Mouse (Mus musculus): Measurements from ENCODE around the gene Nkx1-1. TPM values are rescaled to one million over a fixed set of nuclear protein-coding genes. Genes with fewer than 3 reads are reported as not detected.

Nkx1-1 gene
- polyA plus RNA-seq, 1 experiment from 2014 or later, result 0.40 TPM

DNA sequence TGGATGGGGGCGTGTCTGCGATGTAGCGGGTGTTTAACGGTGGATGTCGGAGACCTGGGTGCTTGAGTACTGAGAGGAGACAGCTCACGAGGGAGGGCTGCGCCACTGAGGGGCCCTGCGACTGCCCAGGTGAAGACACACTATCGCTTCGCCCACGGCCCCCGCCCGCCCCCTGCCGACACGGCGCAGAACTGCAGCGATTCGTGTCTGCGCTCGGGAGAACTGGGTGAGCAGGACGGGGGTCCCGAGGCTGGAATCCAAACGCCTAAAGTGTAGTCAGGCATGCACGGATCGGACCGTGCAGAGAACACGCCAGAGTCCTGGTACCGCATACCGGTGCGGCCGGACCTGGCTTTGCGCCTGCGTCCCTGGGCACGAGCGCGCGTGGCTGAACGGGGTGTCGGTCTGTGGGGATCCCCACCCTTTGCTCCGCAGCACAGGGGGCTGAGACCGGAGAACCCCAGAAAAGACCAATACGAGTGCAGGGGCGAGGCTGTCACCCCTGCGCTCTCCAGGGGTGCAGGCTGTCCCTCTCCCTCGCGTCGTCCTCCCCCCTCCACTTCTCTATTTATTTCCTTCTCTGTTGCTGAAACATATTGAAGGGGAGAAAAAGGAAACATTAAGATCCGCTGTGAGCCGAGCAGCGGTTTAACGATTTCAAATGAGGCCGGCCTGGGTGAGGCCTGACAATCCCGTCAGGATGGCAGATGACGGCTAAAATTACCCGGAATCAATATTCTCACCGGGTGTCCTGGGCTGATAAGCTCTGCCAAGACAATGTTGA lies 9.3 kb upstream of the Nkx1-1 start:
- DNase-seq (ENCODE audit: low spot score, missing footprints), result peak; percentile 99
- peaks cover 32% of the 10 kb centered on the region for H3K27me3 ChIP-seq (ENCODE audit: control insufficient read depth, insufficient read depth, low read length)
- peak overlapping the region; percentile 32 for H3K4me3 ChIP-seq (ENCODE audit: low read depth, low read length)
- H3K4me1 ChIP-seq (ENCODE audit: control insufficient read depth, insufficient read depth, low read length), result peaks cover 4% of the 10 kb centered on the region
- H3K9ac ChIP-seq (ENCODE audit: low read length), result peak overlapping the region; percentile 49
- H3K9me3 ChIP-seq (ENCODE audit: control insufficient read depth, low read length), result no peaks in the 10 kb centered on the region
- H3K27ac ChIP-seq (ENCODE audit: low read depth, low read length), result no peak overlapping the region
- 5% methylated on average over 56 of the region's 56 CpGs for WGBS
- peak; percentile 61 for ATAC-seq (ENCODE audit: low FRiP score)
- H3K36me3 ChIP-seq (ENCODE audit: control insufficient read depth, insufficient read depth, low read length), result no peaks in the 10 kb centered on the region
- peak overlapping the region; percentile 64 for H3K4me2 ChIP-seq

DNA sequence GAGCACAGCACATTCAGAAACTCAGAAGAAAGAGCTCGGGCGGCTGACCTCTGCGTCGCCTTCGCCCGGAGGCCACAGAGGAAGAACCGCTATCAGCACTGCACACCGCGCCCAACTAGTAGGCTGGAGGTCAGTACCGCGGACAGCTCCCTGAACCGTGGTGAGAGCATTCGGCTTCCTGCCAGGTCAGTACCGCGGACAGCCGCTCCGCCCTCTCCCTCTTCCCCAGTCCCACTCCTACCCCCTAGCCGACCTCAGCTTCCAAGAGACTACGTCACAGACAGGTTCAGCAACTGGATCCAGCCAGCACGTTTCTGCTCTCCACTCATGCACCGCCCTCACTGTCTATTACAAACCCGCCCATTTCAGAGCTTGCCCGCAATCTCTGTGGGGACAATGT lies 4.4 kb upstream of the Nkx1-1 start:
- Histone ChIP-seq H3K4me3 (ENCODE audit: low read depth, low read length) (no peak overlapping the region), H3K9ac (ENCODE audit: low read length) (no peak overlapping the region), H3K4me1 (ENCODE audit: control insufficient read depth, insufficient read depth, low read length) (peaks cover 15% of the 10 kb centered on the region), H3K27ac (ENCODE audit: low read depth, low read length) (no peak overlapping the region), H3K4me2 (no peak overlapping the region), H3K9me3 (ENCODE audit: control insufficient read depth, low read length) (no peaks in the 10 kb centered on the region), H3K27me3 (ENCODE audit: control insufficient read depth, insufficient read depth, low read length) (peaks cover 72% of the 10 kb centered on the region), H3K36me3 (ENCODE audit: control insufficient read depth, insufficient read depth, low read length) (no peaks in the 10 kb centered on the region)
- 4% methylated on average over 22 of the region's 23 CpGs for whole genome bisulfite sequencing
- ATAC-seq (ENCODE audit: low FRiP score), result peak; percentile 57; the same call in 1 of the 2 replicates
- DNase-seq (ENCODE audit: low spot score, missing footprints), result peak; percentile 97

DNA sequence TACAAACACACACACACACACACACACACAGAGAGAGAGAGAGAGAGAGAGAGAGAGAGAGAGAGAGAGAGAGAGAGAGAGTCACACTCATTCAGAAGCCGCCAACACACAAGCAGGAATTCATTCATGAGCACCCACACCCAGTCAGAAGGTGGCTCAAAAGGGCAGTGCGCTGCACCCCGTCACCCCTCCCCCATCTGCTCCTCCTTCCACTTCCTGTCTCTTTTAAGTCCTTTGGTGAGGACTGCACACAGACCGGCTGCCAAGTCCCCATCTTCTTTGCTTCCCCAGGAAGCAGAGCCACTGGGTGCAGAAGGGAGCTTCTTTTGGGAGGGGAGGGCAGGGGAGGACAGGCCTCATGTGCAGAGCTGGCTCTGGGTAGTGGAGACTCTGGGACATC lies 2.2 kb upstream of the Nkx1-1 start:
- DNase-seq (ENCODE audit: low spot score, missing footprints), result no peak
- H3K4me1 ChIP-seq (ENCODE audit: control insufficient read depth, insufficient read depth, low read length), result peaks cover 21% of the 10 kb centered on the region
- 1% methylated on average over 4 of the region's 4 CpGs for WGBS

DNA sequence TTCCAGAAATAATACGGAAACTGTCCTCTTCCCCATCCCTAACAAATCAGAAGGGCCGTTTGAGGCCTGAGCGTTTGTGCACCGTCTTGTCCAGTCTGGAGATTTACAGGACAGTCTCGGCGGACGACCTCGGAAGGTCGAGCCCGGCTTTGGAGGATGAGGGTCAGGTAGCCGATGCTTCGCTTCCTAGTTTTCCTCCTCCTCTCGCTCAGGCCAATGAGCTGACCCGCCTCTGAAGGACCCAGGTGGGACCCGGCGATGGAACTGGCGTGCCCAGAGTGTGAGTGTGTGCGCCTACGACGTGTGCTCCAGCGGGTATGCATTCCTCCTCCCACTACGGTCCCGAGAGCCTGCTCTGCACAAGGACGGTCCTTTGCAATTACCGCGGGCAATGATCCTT lies 1.4 kb upstream of the Nkx1-1 start:
- ATAC-seq (ENCODE audit: low FRiP score) (no peak), DNase-seq (ENCODE audit: low spot score, missing footprints) (peak; percentile 91)
- no peak overlapping the region for H3K9ac ChIP-seq (ENCODE audit: low read length)
- peaks cover 91% of the 10 kb centered on the region for H3K27me3 ChIP-seq (ENCODE audit: control insufficient read depth, insufficient read depth, low read length)
- H3K4me2 ChIP-seq, result no peak overlapping the region
- WGBS, result 2% methylated on average over 26 of the region's 26 CpGs
- no peaks in the 10 kb centered on the region for H3K36me3 ChIP-seq (ENCODE audit: control insufficient read depth, insufficient read depth, low read length)
- no peaks in the 10 kb centered on the region for H3K9me3 ChIP-seq (ENCODE audit: control insufficient read depth, low read length)
- H3K4me1 ChIP-seq (ENCODE audit: control insufficient read depth, insufficient read depth, low read length), result peaks cover 26% of the 10 kb centered on the region
- 0 out of 2 replicates have a peak overlapping the region, but pooled peaks have one; percentile 19 for H3K4me3 ChIP-seq (ENCODE audit: low read depth, low read length)
- H3K27ac ChIP-seq (ENCODE audit: low read depth, low read length), result no peak overlapping the region

More for the DNA sequence above, 2.2 kb upstream of the Nkx1-1 start:
- Histone ChIP-seq H3K4me2 (no peak overlapping the region), H3K27ac (ENCODE audit: low read depth, low read length) (no peak overlapping the region), H3K36me3 (ENCODE audit: control insufficient read depth, insufficient read depth, low read length) (no peaks in the 10 kb centered on the region), H3K27me3 (ENCODE audit: control insufficient read depth, insufficient read depth, low read length) (peaks cover 83% of the 10 kb centered on the region), H3K9ac (ENCODE audit: low read length) (no peak overlapping the region), H3K9me3 (ENCODE audit: control insufficient read depth, low read length) (no peaks in the 10 kb centered on the region), H3K4me3 (ENCODE audit: low read depth, low read length) (no peak overlapping the region)
- ATAC-seq (ENCODE audit: low FRiP score), result no peak

DNA sequence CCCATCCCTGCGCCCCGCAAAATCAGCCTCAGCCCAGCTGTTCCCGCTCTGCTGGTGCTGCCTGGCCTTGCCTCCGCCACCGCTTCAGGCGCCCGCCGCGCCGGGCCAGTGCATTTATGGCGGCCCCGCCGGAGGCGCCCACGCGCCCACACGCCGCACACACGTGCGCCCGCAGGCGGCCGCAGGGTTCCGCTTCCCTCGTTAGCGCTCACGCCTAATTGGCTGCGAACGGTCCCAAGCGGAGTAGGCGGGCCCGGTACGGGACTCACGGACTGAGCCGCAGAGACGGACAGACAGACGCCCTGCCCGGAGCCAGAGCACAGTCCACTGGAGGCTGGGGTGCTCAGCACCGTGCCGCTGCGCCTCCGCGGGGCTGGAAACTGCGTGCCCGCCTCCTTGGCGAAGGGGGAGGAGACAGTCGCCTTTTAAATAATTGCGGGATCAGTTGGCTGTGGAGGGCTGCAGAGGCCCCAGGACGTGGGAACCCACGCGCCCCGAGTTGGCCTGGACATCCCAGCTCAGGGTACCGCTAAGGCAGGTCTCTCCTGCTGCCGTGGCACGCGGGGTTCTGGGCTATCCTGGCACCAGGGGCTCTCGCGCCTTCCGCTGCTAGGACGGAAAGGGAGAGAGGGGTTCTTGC lies 485 bp upstream of the Nkx1-1 start:
- Histone ChIP-seq H3K27ac (ENCODE audit: low read depth, low read length) (no peak overlapping the region), H3K9ac (ENCODE audit: low read length) (no peak overlapping the region), H3K36me3 (ENCODE audit: control insufficient read depth, insufficient read depth, low read length) (no peaks in the 10 kb centered on the region), H3K27me3 (ENCODE audit: control insufficient read depth, insufficient read depth, low read length) (peaks cover 98% of the 10 kb centered on the region), H3K4me1 (ENCODE audit: control insufficient read depth, insufficient read depth, low read length) (peaks cover 26% of the 10 kb centered on the region), H3K4me2 (peak overlapping the region; percentile 30), H3K9me3 (ENCODE audit: control insufficient read depth, low read length) (no peaks in the 10 kb centered on the region), H3K4me3 (ENCODE audit: low read depth, low read length) (peak overlapping the region; percentile 19; the same call in 1 of the 2 replicates)
- peak; percentile 91 for DNase-seq (ENCODE audit: low spot score, missing footprints)
- 0 out of 2 replicates have a peak, but pooled peaks have one; percentile 7 for ATAC-seq (ENCODE audit: low FRiP score)
- under 1% methylated on average over 59 of the region's 60 CpGs for WGBS

DNA sequence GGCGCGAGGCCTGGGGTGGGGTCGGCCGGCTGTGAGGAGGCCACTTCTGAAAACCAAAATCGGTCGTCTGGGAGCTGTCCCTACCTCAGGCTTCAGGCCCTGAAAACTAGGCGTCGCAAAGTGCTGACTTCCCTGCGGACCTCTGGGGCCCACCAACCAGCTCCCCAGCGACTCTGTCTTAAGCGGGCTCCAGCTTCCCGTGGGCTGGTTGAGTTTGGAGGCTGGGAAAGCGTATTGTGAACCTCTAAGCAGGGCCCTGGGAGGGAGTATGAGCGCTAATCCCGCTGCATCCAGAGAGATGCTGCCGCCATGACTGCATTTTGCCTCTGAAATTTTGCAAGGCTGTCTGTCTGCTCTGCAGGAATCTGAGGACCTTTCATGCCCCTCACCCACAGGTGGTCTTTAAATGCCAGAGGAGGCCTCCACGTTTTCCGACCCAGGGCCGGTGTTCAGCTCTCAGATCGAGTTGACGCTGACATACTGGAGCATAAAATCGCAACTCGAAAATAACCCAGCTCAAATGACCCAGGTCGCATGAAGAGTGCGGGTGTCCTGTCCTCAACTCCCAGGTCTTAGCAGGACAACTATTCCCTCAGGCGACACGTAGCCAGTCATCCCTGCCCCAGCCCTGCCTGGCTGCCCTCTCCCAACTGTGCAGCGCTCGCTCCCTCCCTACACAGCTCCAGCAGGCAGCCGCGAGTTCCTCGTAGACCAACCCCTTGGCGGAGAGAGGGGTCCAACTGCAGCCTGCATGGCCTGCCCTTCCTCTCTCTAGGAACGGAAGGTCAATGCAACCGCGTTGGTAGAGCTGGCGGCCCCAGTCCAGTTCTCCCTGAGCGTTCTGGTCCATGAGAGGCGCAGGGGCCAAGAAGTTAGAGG lies 1.5 kb downstream of the Nkx1-1 start:
- Histone ChIP-seq H3K4me2 (no peak overlapping the region), H3K9me3 (ENCODE audit: control insufficient read depth, low read length) (no peaks in the 10 kb centered on the region), H3K27me3 (ENCODE audit: control insufficient read depth, insufficient read depth, low read length) (peaks cover 99% of the 10 kb centered on the region), H3K27ac (ENCODE audit: low read depth, low read length) (no peak overlapping the region), H3K4me3 (ENCODE audit: low read depth, low read length) (0 out of 2 replicates have a peak overlapping the region, but pooled peaks have one; percentile 1), H3K36me3 (ENCODE audit: control insufficient read depth, insufficient read depth, low read length) (no peaks in the 10 kb centered on the region), H3K4me1 (ENCODE audit: control insufficient read depth, insufficient read depth, low read length) (peaks cover 26% of the 10 kb centered on the region), H3K9ac (ENCODE audit: low read length) (no peak overlapping the region)
- under 1% methylated on average over 39 of the region's 39 CpGs for WGBS
- ATAC-seq (ENCODE audit: low FRiP score) (no peak), DNase-seq (ENCODE audit: low spot score, missing footprints) (peak; percentile 94)

DNA sequence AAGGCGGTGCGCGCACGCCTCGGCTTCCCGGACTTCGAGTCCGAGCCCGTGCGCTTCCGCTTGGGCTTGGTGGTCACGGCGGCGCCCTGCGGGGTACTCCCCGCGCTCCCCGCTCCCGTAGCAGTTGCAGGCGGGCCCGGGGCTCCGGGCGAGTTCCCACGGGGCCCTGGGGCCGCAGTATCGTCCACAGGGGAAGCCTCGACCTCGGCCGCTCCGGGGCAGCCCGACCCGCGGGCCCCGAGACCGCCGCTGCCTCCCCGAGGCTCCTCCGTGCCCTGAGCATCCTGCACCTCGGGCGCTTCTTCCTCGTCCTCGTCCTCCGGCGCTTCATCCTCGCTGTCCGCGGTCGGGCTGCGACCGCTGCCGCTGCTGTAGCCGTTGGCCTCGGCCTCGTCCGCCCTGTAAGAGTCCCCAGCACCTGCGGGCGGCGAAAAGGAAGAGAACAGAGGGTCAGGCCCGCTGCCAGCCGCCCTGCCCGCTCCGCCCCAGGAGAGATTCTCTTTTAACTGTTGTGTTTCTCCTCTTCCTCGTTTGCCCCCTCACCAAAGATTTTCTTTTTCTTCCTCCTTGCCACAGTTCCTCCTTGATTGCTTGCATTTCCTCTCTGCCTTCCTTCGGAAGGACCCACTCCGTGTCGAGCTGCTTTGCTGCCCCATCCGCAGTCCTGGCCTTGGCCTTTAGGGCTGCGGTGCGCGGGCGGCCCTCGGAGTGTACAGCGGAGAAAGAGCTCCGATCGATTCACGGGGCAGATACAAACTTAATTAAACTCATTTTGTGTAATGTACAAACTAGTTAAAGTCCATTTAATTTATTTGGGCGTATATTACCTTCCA lies 2.4 kb downstream of the Nkx1-1 start:
- Histone ChIP-seq H3K36me3 (ENCODE audit: control insufficient read depth, insufficient read depth, low read length) (no peaks in the 10 kb centered on the region), H3K27me3 (ENCODE audit: control insufficient read depth, insufficient read depth, low read length) (peaks cover 92% of the 10 kb centered on the region), H3K4me2 (peak overlapping the region; percentile 43), H3K4me1 (ENCODE audit: control insufficient read depth, insufficient read depth, low read length) (peaks cover 26% of the 10 kb centered on the region), H3K4me3 (ENCODE audit: low read depth, low read length) (peak overlapping the region; percentile 28), H3K9me3 (ENCODE audit: control insufficient read depth, low read length) (no peaks in the 10 kb centered on the region), H3K9ac (ENCODE audit: low read length) (0 out of 2 replicates have a peak overlapping the region, but pooled peaks have one; percentile 9), H3K27ac (ENCODE audit: low read depth, low read length) (no peak overlapping the region)
- ATAC-seq (ENCODE audit: low FRiP score), result no peak
- 1% methylated on average over 77 of the region's 77 CpGs for WGBS
- peak; percentile 94 for DNase-seq (ENCODE audit: low spot score, missing footprints)

DNA sequence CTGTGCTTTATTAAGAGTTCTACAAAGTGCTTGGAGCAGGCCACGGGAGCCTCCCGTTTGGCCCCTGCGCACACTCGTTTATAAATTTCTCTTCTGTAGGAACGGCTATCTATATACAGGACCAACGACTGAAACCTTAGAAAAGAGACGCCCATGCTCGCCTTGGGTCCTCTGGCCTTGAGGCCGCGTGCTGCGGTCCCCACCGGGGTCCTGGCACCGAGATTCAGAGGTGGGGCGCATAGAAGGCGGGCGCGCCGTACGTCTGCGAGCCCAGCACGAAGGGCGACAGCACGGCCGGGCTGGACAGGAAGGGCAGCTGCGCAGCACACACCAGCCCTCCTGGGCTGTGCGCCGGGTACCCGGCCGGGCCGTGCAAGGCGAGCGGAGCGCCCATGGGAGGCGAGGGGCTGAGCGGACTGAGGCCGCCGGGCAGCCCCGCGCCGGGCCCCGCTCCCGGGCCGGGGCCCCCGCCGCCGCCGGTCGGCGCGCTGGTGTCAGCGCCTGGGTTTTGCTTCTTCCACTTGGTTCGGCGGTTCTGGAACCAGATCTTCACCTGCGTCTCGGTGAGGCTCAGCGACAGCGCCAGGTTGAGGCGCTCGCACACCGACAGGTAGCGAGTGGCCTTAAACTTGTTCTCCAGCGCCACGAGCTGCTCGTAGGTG lies 3.1 kb downstream of the Nkx1-1 start:
- no peak overlapping the region for H3K9ac ChIP-seq (ENCODE audit: low read length)
- peak overlapping the region; percentile 28 for H3K4me3 ChIP-seq (ENCODE audit: low read depth, low read length)
- no peak overlapping the region for H3K27ac ChIP-seq (ENCODE audit: low read depth, low read length)
- no peaks in the 10 kb centered on the region for H3K36me3 ChIP-seq (ENCODE audit: control insufficient read depth, insufficient read depth, low read length)
- DNase-seq (ENCODE audit: low spot score, missing footprints) (peak; percentile 93), ATAC-seq (ENCODE audit: low FRiP score) (no peak)
- H3K4me2 ChIP-seq, result peak overlapping the region; percentile 43
- H3K9me3 ChIP-seq (ENCODE audit: control insufficient read depth, low read length), result no peaks in the 10 kb centered on the region
- peaks cover 26% of the 10 kb centered on the region for H3K4me1 ChIP-seq (ENCODE audit: control insufficient read depth, insufficient read depth, low read length)
- peaks cover 84% of the 10 kb centered on the region for H3K27me3 ChIP-seq (ENCODE audit: control insufficient read depth, insufficient read depth, low read length)
- WGBS, result under 1% methylated on average over 59 of the region's 64 CpGs
